Mouse (Mus musculus) cerebellum, adult 11 months (tissue): Measurements from ENCODE around the gene 9930111J21Rik1.
"Not testable (repeated sequence)": the region's sequence is repeated elsewhere in the genome, so short reads cannot be mapped to it uniquely, and the experiment has no call there.

Experiments used
- DNase-seq: peaks from one replicate; pipeline ENCODE4 v3.0.0; 2022

Gene 9930111J21Rik1

DNA sequence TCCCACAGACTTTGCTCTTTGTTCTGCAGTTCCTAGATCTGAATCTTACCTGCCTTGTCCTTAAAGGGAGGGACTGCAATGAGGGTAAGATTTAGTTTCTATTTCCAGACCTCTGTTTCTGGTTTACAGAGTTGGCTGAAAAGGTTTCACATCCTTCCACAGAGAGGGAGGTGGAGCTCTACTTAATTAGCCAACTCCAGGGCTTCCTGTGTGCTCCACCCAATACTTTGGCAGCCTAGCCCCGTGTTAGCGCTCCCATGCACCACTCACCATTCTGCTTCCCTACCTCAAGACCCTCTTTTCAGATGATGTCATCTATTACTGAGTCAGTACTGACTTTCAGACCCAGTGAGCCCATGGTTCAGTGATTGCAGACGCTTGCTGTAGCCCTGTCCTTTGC lies at the start of gene 9930111J21Rik1:
Gene 9930111J21Rik1, minus strand, starts transcription at position 148 of the 400 bp plus-strand sequence.
- DNase-seq = not testable (repeated sequence)

DNA sequence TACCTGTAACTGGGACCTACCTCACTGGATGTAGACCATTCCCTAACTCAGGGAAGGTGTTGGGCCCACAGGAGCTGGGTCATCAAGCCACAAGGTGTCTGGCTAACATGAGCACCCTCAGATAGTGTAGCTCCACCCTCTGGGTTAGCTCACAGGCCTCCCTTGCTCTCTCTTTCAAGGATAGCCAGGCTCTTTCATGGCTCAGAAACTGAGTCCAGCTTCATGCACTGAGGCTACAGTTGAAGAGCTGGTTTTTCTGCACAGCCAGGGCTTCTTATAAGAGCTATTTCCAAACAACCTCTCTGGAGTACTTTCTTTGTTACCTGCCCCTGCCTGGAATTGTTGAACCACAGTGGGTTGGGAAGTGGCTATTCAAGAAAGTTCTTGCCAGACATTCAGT lies 32.9 kb upstream of the 9930111J21Rik1 start:
- not testable (repeated sequence) for DNase-seq

DNA sequence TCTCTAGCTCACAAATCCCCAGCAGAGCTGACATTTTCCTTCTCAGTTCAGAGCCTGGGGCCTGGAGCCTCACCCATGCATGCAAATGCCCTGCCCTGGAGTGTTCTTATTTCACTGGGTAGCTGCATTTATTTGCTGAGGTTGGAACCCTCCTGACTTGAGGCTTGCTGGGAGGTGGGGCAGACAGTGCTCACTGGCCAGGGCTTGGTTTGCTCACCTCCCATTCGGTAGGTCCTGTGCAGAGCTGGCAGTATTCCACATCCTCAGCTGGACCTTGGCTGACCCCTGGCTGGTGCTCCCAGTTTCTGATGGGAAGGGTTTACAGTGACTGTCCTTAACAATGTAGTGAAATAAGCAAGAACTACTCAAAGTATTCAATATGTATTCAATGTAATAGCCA lies 27.6 kb upstream of the 9930111J21Rik1 start:
- not testable (repeated sequence) for DNase-seq

DNA sequence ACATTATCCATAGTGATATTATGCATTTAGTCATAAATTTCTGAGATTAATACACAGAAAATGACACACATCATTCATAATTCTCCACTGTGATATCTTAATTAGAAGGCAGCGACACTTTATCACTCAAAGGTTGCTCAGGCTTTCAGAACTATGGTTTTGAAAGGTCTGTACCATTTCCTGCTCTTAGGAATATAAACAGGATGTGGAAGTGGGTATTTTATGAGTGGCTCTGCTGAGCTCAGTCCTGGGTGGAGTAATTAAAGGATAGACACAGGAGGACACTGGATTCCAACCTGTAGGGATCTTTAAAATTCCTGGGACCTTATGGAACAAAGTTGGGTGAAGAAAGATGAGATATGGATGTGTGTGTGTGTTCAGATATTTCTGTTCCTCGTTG lies 27.1 kb upstream of the 9930111J21Rik1 start:
- not testable (repeated sequence) for DNase-seq

DNA sequence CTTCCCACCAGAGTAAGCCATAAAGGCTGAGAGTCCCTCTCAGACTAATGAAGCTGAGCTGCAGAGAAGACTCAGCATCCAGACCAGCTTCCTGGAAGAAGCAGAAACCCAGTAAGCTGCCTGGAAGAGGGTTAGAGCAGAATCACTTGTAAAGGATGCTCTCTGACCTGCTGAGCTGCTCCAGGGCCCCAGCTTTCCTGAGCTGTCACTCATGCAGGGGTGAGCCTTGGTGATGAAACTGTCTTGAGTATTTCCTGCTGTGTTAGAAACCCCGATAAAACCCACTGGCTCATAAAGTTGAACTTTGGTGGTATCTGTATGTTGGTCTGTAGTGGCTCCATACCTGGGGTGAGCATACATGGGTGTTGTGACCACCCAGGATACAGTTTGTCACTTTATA lies 21.2 kb upstream of the 9930111J21Rik1 start:
- not testable (repeated sequence) for DNase-seq

DNA sequence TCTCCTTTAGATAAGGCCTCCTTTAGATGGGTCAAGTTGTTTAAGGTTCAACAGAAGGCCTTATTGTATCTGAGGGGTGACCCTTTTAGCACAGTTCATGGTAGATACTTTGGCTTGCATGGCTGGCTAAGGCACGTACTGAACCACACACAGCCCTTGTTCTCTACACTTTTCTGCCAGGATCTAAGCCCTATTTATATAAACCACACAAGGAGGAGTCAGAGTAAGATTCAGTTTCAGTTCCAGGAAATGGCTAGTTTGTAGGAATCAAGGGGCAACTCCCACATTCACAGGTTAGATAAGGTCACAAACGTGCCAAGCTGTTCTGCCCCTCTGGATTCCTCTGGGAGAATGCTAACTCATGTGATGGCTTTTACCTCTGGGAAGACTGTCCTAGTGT lies 14.8 kb upstream of the 9930111J21Rik1 start, which contains the start of gene Tgtp1:
Gene Tgtp1, minus strand, starts transcription at position 155 of the 400 bp plus-strand sequence.
- not testable (repeated sequence) for DNase-seq

DNA sequence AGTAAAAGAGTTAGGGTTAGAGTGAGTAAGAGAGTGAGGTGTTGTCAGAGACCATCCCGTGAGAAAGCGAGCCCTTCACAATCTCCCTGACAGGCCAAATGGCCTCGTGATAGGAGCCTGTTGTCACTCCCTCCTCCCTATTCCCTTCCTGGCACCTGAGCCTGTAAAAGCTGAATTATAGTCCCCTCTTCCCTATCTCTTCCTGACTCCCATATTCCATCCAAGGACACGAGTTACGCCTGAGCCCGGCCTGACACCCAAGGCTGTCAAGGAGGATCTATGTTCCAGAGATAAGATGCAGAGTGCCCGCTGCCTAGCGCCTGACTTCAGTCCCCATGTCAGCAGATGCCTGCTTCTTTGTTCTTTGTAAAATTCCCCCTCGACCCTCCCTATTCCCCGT lies 14.1 kb upstream of the 9930111J21Rik1 start:
- not testable (repeated sequence) for DNase-seq

DNA sequence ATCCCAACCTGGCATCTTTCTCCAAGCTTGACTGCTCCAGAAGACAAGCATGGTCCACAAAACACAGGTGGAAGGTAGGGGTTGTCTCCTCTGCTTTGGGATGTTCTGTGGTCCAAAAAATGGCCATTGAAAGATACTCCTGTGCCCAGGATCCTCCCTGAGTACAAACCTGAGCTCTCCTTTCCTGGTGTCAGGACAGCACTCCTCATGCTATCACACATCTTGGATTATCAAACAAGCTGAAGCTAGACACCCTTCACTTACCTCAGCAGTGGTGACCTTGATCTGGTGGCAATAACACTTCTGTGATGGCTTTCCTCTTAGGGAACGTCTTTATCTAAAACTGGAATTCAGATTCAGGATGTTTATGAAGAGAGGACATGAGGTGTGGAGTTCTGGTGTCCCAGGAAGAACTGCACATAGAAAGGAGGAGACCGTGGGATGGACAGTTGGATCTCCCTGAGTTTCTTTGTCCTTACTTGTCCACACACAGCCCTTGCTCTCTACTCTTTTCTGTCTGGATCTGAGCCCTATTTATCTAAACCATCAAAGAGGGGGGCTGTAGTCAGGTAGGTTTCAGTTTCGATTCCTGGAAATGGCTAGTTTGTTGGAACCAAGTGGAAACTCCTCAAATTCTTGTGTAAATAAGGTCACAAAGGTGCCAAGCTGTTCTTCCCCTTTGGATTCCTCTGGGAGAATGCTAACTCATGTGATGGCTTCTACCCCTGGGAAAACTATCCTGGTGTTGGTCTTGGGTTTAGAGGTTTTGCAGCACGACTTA lies 12.7 kb upstream of the 9930111J21Rik1 start, which contains the start of gene Gm12185:
Gene Gm12185, minus strand, starts transcription at position 487 of the 781 bp plus-strand sequence.
- DNase-seq = not testable (repeated sequence)

DNA sequence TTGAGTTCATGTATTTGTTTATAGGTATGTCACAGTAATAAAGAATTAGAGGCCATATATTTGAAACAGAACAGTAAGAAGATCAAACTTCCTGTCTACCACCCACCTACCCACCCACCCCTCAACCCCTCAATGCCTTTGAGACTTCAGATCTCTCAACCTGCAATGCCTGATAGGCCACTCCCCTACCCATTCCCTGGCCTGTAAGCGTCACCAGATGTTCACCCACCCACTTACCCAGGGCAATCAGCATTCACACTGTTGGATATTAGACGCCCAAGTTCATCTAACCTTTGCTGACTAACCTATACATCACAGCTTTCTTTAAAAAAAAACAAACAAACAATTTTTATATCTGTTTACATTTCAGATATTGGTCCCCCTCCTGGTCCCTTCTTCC lies 10.8 kb upstream of the 9930111J21Rik1 start:
- not testable (repeated sequence) for DNase-seq

DNA sequence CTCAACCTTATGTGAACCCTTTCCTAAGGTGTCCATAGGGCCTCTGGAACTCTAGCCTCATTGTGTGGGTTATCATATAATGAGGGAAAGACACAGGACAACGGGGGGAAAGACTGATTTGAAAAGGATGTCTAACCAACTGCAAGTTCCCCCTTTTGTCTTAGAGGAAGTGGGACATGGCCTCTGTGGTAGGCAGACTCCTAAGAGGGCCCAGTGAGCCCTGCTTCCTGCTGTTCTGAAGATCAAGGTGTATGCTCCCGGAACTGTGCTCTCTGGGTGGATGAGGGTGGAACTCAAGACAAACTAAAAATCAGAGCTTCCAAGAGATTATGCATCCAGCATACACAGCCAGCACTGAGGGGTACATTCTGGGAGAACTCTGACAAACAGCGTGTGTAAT lies 9.0 kb upstream of the 9930111J21Rik1 start:
- not testable (repeated sequence) for DNase-seq

DNA sequence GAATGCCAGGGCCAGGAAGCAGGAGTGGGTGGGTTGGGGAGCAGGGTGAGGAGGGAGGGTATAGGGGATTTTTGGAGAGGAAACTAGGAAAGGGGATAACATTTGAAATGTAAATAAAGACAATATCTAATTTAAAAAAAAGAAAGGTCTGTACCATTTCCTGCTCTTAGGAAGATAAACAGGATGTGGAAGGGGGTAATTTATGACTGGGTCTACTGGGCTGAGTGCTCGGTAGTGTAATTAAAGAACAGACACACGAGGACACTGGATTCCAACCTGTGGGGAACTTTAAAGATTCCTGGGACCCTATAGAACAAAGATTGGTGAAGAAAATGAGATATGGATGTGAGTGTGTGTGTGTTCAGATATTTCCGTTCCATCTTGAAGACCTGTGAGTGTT lies 3.6 kb upstream of the 9930111J21Rik1 start:
- not testable (repeated sequence) for DNase-seq

DNA sequence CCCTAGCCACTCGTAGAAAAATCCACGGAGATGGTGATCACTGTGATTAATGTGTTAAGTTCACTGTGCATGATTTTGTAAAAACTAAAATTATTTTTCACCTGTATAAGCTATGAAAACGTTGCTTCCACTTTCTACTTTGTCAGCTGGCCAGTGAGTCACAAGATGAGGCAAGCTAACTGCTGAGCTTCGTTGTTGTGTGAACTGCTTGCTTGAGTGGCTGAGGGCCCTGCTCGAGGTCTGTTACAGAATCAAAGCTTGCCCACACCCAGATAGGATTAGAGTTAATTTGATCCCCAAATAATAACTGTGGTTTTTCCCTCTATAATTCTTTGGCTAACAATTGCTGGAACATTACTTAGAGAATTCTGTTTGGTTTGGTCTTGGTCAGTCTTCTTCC lies 854 bp upstream of the 9930111J21Rik1 start:
- not testable (repeated sequence) for DNase-seq

DNA sequence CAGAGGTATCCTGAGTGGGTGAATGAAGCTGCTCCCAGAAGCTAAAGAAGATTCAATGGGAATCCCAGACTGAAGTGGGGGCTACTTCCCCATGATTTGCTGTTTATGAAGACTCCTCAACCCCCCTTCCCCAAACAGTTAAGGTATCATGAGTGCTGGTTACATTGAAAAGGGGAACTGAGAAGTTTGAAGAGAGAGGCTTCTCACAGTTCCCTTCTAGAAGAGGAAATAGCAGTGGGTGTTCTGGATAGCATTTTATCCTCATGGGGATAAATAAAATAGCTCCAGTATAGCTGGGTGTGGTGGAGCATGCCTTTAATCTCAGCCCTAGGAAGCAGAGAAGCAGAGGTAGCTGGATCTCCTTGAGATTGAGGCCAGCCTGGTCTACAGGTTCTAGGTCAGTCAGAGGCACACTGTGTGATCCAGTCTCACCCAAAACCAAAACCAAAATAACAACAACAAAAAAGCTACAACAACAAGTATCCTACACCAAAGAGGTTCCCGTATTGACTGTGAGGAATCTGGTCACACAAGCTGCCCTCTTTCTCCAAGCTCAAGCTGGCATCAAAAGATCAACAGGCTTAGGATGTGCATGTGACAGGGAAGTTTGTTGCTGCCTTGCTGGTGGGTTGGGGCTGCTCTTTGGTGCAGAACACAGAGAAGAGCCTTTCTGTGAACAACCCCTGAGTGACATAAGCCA lies 808 bp downstream of the 9930111J21Rik1 start, which contains the start of gene Olfr56:
Gene Olfr56, plus strand, starts transcription at position 650 of the 700 bp plus-strand sequence.
- DNase-seq = not testable (repeated sequence)

DNA sequence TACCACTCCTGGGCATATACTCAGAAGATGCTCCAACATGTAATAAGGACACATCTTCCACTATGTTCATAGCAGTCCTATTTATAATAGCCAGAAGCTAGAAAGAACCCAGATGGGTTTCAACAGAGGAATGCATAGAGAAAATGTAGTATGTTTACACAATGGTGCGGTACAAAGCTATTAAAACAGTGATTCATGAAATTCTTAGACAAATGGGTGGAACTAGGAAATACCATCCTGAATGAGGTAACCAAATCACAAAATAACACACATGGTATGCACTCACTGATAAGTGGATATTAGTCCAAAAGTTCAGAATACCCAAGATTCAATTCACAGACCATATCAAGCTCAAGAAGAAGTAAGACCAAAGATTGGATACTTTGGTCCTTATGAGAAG lies 4.5 kb downstream of the 9930111J21Rik1 start:
- DNase-seq = not testable (repeated sequence)

DNA sequence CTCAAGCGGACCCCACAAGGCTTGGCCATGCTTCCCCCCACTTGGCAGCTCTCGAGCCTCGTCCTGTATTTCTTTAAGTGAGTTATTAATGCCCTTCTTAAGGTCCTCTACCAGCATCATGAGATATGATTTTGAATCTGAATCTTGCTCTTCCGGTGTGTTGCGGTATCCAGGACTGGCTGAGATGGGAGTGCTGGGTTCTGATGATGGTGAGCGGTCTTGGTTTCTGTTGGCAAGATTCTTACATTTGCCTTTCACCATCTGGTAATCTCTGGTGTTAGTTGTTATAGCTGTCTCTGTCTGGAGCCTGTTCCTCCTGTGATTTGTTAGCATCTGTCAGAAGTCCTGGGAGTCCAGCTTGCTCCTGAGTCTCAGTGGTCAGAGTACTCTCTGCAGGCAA lies 33.1 kb downstream of the 9930111J21Rik1 start, which contains the start of gene Psme2b:
Gene Psme2b, minus strand, starts transcription at position 101 of the 400 bp plus-strand sequence.
- DNase-seq = not testable (repeated sequence)

DNA sequence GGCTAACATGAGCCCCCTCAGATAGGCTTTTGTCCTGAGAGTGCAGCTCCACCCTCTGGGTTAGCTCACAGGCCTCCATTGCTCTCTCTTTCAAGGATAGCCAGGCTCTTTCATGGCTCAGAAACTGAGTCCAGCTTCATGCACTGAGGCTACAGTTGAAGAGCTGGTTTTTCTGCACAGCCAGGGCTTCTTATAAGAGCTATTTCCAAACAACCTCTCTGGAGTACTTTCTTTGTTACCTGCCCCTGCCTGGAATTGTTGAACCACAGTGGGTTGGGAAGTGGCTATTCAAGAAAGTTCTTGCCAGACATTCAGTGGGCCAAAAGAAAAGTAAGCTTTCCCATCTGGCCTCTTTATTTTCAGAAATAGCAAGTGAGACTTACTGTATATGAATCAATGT lies 39.9 kb downstream of the 9930111J21Rik1 start:
- DNase-seq = not testable (repeated sequence)

DNA sequence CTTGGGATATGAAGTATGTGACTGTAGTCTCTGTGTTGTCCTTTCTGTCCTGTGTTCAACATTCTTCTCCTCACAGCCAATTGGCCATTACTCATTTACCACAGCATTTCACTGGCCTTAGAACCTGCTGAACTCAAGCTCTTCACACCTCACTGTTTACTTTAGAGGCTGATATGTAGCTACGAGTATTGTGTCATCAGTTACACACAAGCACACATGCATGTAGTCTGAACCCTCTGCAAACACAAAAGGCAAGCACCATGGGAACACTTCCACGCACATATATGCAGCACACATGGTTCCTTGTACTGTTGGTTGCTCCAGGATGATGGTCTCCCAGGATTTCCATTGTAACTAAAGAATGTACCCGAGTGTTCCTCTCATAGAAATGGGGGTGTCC lies 43.9 kb downstream of the 9930111J21Rik1 start:
- not testable (repeated sequence) for DNase-seq

DNA sequence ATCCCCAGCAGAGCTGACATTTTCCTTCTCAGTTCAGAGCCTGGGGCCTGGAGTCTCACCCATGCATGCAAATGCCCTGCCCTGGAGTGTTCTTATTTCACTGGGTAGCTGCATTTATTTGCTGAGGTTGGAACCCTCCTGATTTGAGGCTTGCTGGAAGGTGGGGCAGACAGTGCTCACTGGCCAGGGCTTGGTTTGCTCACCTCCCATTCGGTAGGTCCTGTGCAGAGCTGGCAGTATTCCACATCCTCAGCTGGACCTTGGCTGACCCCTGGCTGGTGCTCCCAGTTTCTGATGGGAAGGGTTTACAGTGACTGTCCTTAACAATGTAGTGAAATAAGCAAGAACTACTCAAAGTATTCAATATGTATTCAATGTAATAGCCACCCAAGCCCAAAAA lies 45.3 kb downstream of the 9930111J21Rik1 start:
- DNase-seq = not testable (repeated sequence)

DNA sequence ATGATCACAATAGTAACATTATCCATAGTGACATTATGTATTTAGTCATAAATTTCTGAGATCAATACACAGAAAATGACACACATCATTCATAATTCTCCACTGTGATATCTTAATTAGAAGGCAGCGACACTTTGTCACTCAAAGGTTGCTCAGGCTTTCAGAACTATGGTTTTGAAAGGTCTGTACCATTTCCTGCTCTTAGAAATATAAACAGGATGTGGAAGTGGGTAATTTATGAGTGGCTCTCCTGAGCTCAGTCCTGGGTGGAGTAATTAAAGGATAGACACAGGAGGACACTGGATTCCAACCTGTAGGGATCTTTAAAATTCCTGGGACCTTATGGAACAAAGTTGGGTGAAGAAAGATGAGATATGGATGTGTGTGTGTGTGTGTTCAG lies 45.8 kb downstream of the 9930111J21Rik1 start:
- DNase-seq = not testable (repeated sequence)

DNA sequence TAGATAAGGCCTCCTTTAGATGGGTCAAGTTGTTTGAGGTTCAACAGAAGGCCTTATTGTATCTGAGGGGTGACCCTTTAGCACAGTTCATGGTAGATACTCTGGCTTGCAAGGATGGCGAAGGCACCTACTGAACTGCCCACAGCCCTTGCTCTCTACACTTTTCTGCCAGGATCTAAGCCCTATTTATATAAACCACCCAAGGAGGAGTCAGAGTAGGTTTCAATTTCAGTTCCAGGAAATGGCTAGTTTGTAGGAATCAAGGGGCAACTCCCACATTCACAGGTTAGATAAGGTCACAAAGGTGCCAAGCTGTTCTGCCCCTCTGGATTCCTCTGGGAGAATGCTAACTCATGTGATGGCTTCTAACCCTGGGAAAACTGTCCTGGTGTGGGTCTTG lies 51.1 kb downstream of the 9930111J21Rik1 start:
- not testable (repeated sequence) for DNase-seq

DNA sequence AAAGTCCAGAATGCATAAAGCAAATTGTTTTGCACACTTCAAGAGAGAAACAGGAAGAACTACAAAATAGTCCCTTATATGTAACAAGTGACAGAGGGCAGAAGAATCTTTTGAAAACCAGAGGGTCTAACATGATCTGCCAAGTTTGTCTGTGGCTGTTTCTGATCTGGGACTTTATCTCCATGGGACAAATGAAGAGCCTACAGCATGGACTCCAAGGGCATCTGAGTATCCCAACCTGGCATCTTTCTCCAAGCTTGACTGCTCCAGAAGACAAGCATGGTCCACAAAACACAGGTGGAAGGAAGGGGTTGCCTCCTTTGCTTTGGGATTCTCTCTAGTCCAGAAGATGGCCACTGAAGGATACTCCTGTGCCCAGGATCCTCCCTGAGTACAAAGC lies 52.8 kb downstream of the 9930111J21Rik1 start:
- not testable (repeated sequence) for DNase-seq

DNA sequence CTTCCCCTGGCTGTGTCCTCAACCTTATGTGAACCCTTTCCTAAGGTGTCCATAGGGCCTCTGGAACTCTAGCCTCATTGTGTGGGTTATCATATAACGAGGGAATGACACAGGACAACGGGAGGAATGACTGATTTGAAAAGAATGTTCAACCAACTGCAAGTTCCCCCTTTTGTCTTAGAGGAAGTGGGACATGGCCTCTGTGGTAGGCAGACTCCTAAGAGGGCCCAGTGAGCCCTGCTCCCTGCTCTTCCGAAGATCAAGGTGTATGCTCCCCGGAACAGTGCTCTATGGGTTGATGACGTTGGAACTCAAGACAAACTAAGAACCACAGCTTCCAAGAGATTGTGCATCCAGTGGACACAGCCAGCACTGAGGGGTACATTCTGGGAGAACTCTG lies 55.4 kb downstream of the 9930111J21Rik1 start:
- DNase-seq = not testable (repeated sequence)

DNA sequence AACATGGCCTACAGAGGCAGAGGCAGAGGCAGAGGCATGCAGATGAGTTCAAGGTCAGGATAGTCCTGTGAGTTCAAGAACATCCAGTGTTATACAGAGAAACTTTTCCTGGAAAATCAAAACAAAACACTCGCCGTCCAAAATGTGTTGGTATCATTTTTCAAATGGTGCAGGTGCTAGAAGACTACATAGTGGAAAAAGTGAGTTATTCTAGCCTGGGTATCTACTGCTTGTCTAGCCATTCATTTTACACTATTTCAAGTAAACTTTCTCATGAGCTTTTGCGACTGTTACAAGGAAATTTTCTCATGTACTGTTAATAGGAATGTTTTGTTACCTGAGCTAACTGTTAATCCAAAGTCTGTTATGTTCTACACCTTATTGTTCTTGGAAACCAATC lies 60.8 kb downstream of the 9930111J21Rik1 start:
- DNase-seq = no peak

DNA sequence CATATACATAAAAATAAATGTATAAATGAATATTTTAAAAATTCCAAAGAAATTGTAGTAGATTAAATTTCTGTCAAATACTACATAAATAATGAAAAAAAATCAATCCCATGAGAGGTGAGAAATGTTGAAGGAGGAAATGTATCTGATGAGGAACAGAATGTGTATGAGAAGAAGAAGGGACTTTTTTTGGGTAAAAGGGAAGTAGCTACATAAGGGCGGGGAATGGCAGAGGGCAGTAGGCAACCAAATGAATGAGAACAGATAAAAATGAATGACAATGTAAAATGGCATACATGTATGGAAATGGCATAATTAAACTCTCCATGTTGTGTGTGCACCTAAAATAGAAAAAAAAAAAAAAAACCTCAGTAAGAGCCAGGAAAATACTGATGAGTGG lies 65.6 kb downstream of the 9930111J21Rik1 start:
- DNase-seq = no peak
